Mouse (Mus musculus) right cerebral cortex, postnatal 25 days (tissue): ENCODE results near the gene Zic1.

ENCODE experiments used
- DNase-seq: peaks from one replicate; pipeline ENCODE4 v3.0.0; 2022

Gene Zic1

GRCm38 (mm10) chr9:91366999-91367811 is 1.6 kb upstream of the Zic1 start:
- no peak for DNase-seq

- DNase-seq = no peak
These were observed 802 bp upstream of the Zic1 start for GRCm38 (mm10) chr9:91366226-91366998.

GRCm38 (mm10) chr9:91364971-91365501 is 574 bp downstream of the Zic1 start:
- DNase-seq = no peak

- DNase-seq = no peak
These were observed 1.3 kb downstream of the Zic1 start for GRCm38 (mm10) chr9:91364127-91364970.

- DNase-seq = no peak
These were observed 1.8 kb downstream of the Zic1 start for GRCm38 (mm10) chr9:91363814-91364126.

- no peak for DNase-seq
These were observed 2.4 kb downstream of the Zic1 start for GRCm38 (mm10) chr9:91363011-91363730.

- DNase-seq = no peak
These were observed 3.6 kb downstream of the Zic1 start, which contains the start of gene Zic4 for GRCm38 (mm10) chr9:91361856-91362601. TSS of gene Zic4 (plus strand) at chr9:91362413.

- no peak for DNase-seq
These were observed 4.4 kb downstream of the Zic1 start for GRCm38 (mm10) chr9:91361033-91361855.

GRCm38 (mm10) chr9:91360151-91361032 is 5.2 kb downstream of the Zic1 start:
- no peak for DNase-seq

GRCm38 (mm10) chr9:91358851-91359687 is 6.5 kb downstream of the Zic1 start:
- no peak for DNase-seq

- DNase-seq = no peak
These were observed 8.3 kb downstream of the Zic1 start for GRCm38 (mm10) chr9:91357321-91357720.

- no peak for DNase-seq
These were observed 9.3 kb downstream of the Zic1 start for GRCm38 (mm10) chr9:91356353-91356740.

GRCm38 (mm10) chr9:91355629-91356352 is 9.8 kb downstream of the Zic1 start:
- DNase-seq = no peak

GRCm38 (mm10) chr9:91355270-91355589 is 10.4 kb downstream of the Zic1 start:
- DNase-seq = no peak

GRCm38 (mm10) chr9:91354434-91355269 is 11.0 kb downstream of the Zic1 start:
- no peak for DNase-seq

- no peak for DNase-seq
These were observed 11.8 kb downstream of the Zic1 start for GRCm38 (mm10) chr9:91353551-91354433.
